ENCODE assay signal across 8 mouse cellular contexts in the genomic region with DNA sequence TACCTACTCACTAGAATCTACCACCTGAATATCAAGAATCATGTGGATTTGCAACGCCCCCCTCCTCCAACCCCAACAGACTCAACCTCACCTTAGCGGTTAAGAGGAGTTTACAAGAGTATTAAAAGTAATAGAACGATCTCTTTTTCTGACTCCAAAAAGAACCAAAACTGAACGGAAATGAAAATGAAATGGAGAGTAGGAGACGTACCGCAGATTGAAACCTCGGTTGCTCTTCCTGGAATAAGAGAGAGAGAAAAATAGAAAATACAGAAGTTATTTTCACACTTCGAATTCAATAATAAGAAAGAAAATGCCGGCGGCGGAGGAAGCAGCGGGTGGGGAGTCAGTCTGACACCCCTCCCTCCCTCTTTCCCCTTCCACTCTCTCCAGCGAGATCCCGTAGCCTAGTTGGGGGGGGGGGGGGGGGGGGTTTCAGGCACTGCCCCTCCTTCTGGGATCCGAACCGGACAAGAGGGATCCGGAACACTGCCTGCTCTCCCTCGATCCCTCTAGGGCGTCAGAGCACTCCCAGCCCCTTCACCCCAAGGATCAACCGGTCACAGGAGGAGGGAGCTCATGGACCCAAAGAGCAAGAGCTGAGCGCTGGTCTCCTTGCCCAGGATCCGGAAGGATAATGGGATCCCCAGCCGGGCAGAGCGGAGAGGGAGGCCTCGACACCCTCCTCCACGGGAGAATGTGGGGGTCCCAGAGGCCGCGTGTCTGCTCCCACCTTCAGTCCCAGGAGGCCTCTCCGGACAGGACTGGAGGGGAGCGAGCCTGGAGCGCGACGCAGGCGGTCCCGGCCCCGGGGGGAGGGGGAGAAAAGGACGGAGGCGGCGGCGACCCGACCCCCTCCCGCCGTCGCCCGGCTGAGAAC. TPM values are rescaled to one million over a fixed set of nuclear protein-coding genes. Genes with fewer than 3 reads are reported as not detected.
DNase-seq lines count a peak whose midpoint lies in the region; ATAC-seq and TF ChIP-seq lines count a peak whose summit lies in the region.

No protein-coding gene starts in this region.

- WGBS in embryonic facial prominence, embryonic 14.5 days, result 9% methylated on average over 21 of the region's 45 CpGs
- WGBS in intestine, embryonic 16.5 days, result 4% methylated on average over 43 of the region's 45 CpGs
- 6% methylated on average over 40 of the region's 45 CpGs for WGBS in midbrain, embryonic 12.5 days

- peak overlapping the region; percentile 78 for H3K4me2 ChIP-seq in embryonic facial prominence, embryonic 14.5 days (ENCODE audit: low read depth, low read length)
- H3K4me2 ChIP-seq in intestine, embryonic 16.5 days (ENCODE audit: low read depth, low read length), result peak overlapping the region; percentile 85
- peak overlapping the region; percentile 94 for H3K4me2 ChIP-seq in midbrain, embryonic 12.5 days (replicated peaks)

- peaks cover 21% of the 10 kb centered on the region for H3K36me3 ChIP-seq in embryonic facial prominence, embryonic 14.5 days (ENCODE audit: control insufficient read depth, insufficient read depth, low read length)
- H3K36me3 ChIP-seq in intestine, embryonic 16.5 days (ENCODE audit: control insufficient read depth, insufficient read depth, low read length), result no peaks in the 10 kb centered on the region; the same call in 1 of the 2 replicates
- peaks cover 18% of the 10 kb centered on the region for H3K36me3 ChIP-seq in midbrain, embryonic 12.5 days

- DNase-seq in CD4-positive, CD25-positive, alpha-beta regulatory T cell, adult 2 months (ENCODE audit: low read depth, low spot score), result peak; percentile 36
- DNase-seq in left cerebral cortex, adult 2 months (ENCODE audit: extremely low spot score in 1 of 2, low spot score in 2 of 2), result no peak
- DNase-seq in left cerebral cortex, adult 18-20 months (ENCODE audit: low spot score in 2 of 2), result no peak
- DNase-seq in embryonic facial prominence, embryonic 14.5 days (ENCODE audit: low spot score), result peak; percentile 13
- no peak for DNase-seq in spleen, postnatal 36 days (ENCODE audit: low spot score in 2 of 2)

- H3K4me1 ChIP-seq in embryonic facial prominence, embryonic 14.5 days (ENCODE audit: control insufficient read depth, insufficient read depth, low read length), result peaks cover 4% of the 10 kb centered on the region; the same call in 1 of the 2 replicates
- H3K4me1 ChIP-seq in intestine, embryonic 16.5 days (ENCODE audit: control insufficient read depth, insufficient read depth, low read length), result peaks cover 7% of the 10 kb centered on the region; the same call in 1 of the 2 replicates
- peaks cover 13% of the 10 kb centered on the region for H3K4me1 ChIP-seq in midbrain, embryonic 12.5 days

- no peak for ATAC-seq in CD4-positive, CD25-positive, alpha-beta regulatory T cell, adult 4 months
- ATAC-seq in embryonic facial prominence, embryonic 14.5 days (ENCODE audit: low read depth), result no peak
- ATAC-seq in intestine, embryonic 16.5 days, result peak; percentile 38
- ATAC-seq in midbrain, embryonic 12.5 days (ENCODE audit: low FRiP score, low read depth), result peak; percentile 39

- peak overlapping the region; percentile 76 for H3K9ac ChIP-seq in embryonic facial prominence, embryonic 14.5 days (ENCODE audit: low read depth, low read length)
- peak overlapping the region; percentile 81 for H3K9ac ChIP-seq in intestine, embryonic 16.5 days (ENCODE audit: low read depth, low read length)
- H3K9ac ChIP-seq in midbrain, embryonic 12.5 days (replicated peaks), result peak overlapping the region; percentile 90

- H3K4me3 ChIP-seq in left cerebral cortex, adult 2 months, result peak overlapping the region; percentile 70
- peak overlapping the region; percentile 75 for H3K4me3 ChIP-seq in embryonic facial prominence, embryonic 14.5 days (ENCODE audit: low read depth, low read length)
- H3K4me3 ChIP-seq in intestine, embryonic 16.5 days (ENCODE audit: low read length), result peak overlapping the region; percentile 81
- H3K4me3 ChIP-seq in midbrain, embryonic 12.5 days, result peak overlapping the region; percentile 94

- intact Hi-C loops in left cerebral cortex, adult 2 months (cut with DNase I), result loop anchor here (5.0 kb wide), 1 partner anchor 589 kb away; the partner anchor contains the start of gene Zbtb1

- peak overlapping the region; percentile 82 for H3K27ac ChIP-seq in left cerebral cortex, adult 2 months
- peak overlapping the region; percentile 63; the same call in 1 of the 2 replicates for H3K27ac ChIP-seq in embryonic facial prominence, embryonic 14.5 days (replicated peaks; ENCODE audit: low read depth, low read length)
- peak overlapping the region; percentile 35 for H3K27ac ChIP-seq in intestine, embryonic 16.5 days (ENCODE audit: low read length)
- peak overlapping the region; percentile 55 for H3K27ac ChIP-seq in midbrain, embryonic 12.5 days (replicated peaks)

- no peaks in the 10 kb centered on the region for H3K9me3 ChIP-seq in embryonic facial prominence, embryonic 14.5 days (ENCODE audit: control insufficient read depth, low read length)
- no peaks in the 10 kb centered on the region for H3K9me3 ChIP-seq in intestine, embryonic 16.5 days (ENCODE audit: control insufficient read depth, low read length)
- H3K9me3 ChIP-seq in midbrain, embryonic 12.5 days, result no peaks in the 10 kb centered on the region

- TF ChIP-seq CTCF in left cerebral cortex, adult 2 months (IDR thresholded peaks at IDR 0.05), result no peak

- H3K27me3 ChIP-seq in embryonic facial prominence, embryonic 14.5 days (replicated peaks; ENCODE audit: control insufficient read depth, insufficient read depth, low read length), result no peaks in the 10 kb centered on the region
- H3K27me3 ChIP-seq in intestine, embryonic 16.5 days (replicated peaks; ENCODE audit: control insufficient read depth, insufficient read depth, low read length), result no peaks in the 10 kb centered on the region
- no peaks in the 10 kb centered on the region for H3K27me3 ChIP-seq in midbrain, embryonic 12.5 days

RNA-seq across cellular contexts. Expression of gene Max, which starts 0.7 kb away (rescaled TPM):
- polyA plus RNA-seq in CD4-positive, CD25-positive, alpha-beta regulatory T cell, adult 4 months (2017; shearing (Covaris generic)), result 100 to 1,000 TPM in 1 of 2 experiments, 10 to 100 TPM in 1; 38.1 to 126 TPM
- total RNA-seq in left cerebral cortex, adult 2 months (2021), result 10 to 100 TPM; 79.3 to 81.0 TPM
- 10 to 100 TPM; 78.0 to 79.7 TPM for total RNA-seq in left cerebral cortex, adult 18-20 months (2021)
- polyA plus RNA-seq in embryonic facial prominence, embryonic 14.5 days (2014; fragmentation: Nextera tagmentation; extraction: Ambion mirVana), result 37.1 and 39.3 TPM in 2 replicates
- polyA plus RNA-seq in intestine, embryonic 16.5 days (2015; fragmentation: Nextera tagmentation; extraction: Ambion mirVana), result 14.2 and 15.0 TPM in 2 replicates
- polyA plus RNA-seq in midbrain, embryonic 12.5 days (2016; fragmentation: Nextera tagmentation; extraction: Ambion mirVana), result 13.8 and 16.5 TPM in 2 replicates

Comparison
In these comparisons a context has a peak if more than half of its experiments do, and no peak if none do; other contexts are left out.
1. DNase-seq: peak in CD4-positive, CD25-positive, alpha-beta regulatory T cell, adult 2 months (single experiment) and embryonic facial prominence, embryonic 14.5 days (single experiment); none in left cerebral cortex, adult 2 months (0 of 2), left cerebral cortex, adult 18-20 months (0 of 2) and spleen, postnatal 36 days (0 of 2).
2. ATAC-seq: peak in intestine, embryonic 16.5 days (single experiment) and midbrain, embryonic 12.5 days (single experiment); none in CD4-positive, CD25-positive, alpha-beta regulatory T cell, adult 4 months (single experiment) and embryonic facial prominence, embryonic 14.5 days (single experiment).
3. Peak in every context shown above with its lines, with median percentiles within 50 percentile points of each other: H3K27ac ChIP-seq, H3K4me3 ChIP-seq, H3K4me2 ChIP-seq and H3K9ac ChIP-seq.